Mouse (Mus musculus): ENCODE data around the gene Edem3.
"Not testable (repeated sequence)": the region's sequence is repeated elsewhere in the genome, so short reads cannot be mapped to it uniquely, and the experiment has no call there.

GRCm38 (mm10) chr1:151840345-151840744 lies 85.2 kb downstream of the Edem3 start:
- TF ChIP-seq POLR2A (IDR thresholded peaks at IDR 0.05; ENCODE audit: control insufficient read depth, low read depth, low read length); CTCF (IDR thresholded peaks at IDR 0.05; ENCODE audit: control insufficient read depth, insufficient read depth, insufficient replicate concordance, low read depth, low read length): not testable (repeated sequence)

Measured in testis, adult 2 months (tissue).